Mouse (Mus musculus): ENCODE results near the gene Gcnt1. TPM values are rescaled to one million over a fixed set of nuclear protein-coding genes. Genes with fewer than 3 reads are reported as not detected.

The Gcnt1 gene
- polyA plus RNA-seq, 1 experiment from 2014 or later, result 5.2 TPM

DNA sequence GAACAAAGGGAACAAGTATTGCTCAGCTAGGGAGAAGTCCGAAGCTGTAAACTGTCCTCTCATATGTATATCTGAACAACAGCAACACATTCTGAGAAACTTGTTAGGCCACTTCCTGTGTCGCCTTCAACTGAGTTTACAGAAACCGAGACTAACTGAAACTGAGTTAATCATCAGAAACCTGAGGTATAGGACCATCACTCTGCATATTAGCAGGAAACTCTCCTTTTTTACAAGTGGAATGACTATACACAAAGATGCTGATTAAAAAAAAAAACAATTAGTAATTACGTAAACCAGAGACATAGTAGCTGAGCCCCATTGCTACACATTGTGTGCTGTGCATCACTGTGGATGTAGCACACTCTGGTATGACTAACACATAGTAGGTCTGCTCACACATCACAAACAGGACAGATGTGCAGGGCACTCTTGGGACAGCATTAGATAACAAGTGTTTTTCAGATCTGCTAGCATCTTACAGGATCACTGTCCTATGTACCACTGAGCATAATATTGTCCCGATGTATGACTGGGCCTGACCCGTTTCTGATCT is 77.4 kb downstream of the Gcnt1 start:
- no peak overlapping the region for H3K4me3 ChIP-seq (replicated peaks)
- H3K36me3 ChIP-seq, result no peaks in the 10 kb centered on the region
- WGBS, result 80% methylated on average over 6 of the region's 6 CpGs
- H3K9me3 ChIP-seq (replicated peaks), result no peaks in the 10 kb centered on the region
- no peak overlapping the region for H3K9ac ChIP-seq
- H3K4me2 ChIP-seq (replicated peaks), result no peak overlapping the region
- H3K27ac ChIP-seq (replicated peaks), result no peak overlapping the region
- no peak for ATAC-seq (ENCODE audit: insufficient number of reproducible peaks, low FRiP score, low TSS enrichment, low read depth)
- no peaks in the 10 kb centered on the region for H3K27me3 ChIP-seq
- no peaks in the 10 kb centered on the region for H3K4me1 ChIP-seq

DNA sequence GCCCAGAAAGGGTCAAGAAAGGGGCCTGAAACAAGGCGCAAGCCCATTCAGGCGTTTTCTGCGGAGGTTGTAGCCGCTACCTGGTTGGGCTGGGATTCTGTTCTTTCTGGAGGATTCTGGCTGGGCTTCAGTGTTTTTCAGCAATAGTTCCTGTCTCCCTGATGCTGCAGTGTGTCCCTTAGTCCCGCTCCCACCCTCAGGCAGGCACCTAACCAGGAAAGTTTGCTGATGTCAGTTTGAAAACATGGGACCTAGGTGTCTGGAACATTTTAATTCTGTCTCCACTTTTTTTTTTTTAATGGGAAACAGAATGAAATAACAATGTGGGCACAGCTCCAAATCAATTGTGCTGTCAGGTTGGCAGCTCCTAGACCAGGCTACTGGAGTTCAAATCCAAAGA is 78.5 kb downstream of the Gcnt1 start:
- ATAC-seq (ENCODE audit: insufficient number of reproducible peaks, low FRiP score, low TSS enrichment, low read depth), result no peak
- Histone ChIP-seq H3K36me3 (no peaks in the 10 kb centered on the region), H3K9me3 (replicated peaks) (no peaks in the 10 kb centered on the region), H3K4me3 (replicated peaks) (no peak overlapping the region), H3K4me2 (replicated peaks) (no peak overlapping the region), H3K9ac (no peak overlapping the region), H3K27ac (replicated peaks) (no peak overlapping the region), H3K4me1 (no peaks in the 10 kb centered on the region), H3K27me3 (no peaks in the 10 kb centered on the region)
- WGBS, result 79% methylated on average over 5 of the region's 5 CpGs

DNA sequence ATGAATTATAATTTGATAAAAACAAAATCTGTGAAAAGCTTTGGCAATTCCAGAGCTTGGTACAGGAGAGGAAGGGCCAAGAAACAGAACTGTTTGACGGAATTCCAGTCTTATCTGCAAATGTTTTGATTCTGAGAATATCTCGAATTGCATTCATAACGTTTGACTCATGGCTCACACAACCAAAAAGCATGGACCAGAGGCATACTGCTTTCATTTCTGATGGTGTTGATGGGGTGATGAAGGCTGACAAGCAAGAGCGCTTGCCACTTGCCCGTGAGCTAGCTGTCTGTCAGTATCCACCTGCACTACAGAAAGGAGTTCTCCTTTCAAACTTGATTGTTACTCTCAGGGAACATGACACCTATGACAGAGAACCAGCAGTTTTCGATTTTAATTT is 83.1 kb downstream of the Gcnt1 start:
- 57% methylated on average over 6 of the region's 6 CpGs for WGBS
- no peak for ATAC-seq (ENCODE audit: insufficient number of reproducible peaks, low FRiP score, low TSS enrichment, low read depth)
- H3K36me3 ChIP-seq, result no peaks in the 10 kb centered on the region

DNA sequence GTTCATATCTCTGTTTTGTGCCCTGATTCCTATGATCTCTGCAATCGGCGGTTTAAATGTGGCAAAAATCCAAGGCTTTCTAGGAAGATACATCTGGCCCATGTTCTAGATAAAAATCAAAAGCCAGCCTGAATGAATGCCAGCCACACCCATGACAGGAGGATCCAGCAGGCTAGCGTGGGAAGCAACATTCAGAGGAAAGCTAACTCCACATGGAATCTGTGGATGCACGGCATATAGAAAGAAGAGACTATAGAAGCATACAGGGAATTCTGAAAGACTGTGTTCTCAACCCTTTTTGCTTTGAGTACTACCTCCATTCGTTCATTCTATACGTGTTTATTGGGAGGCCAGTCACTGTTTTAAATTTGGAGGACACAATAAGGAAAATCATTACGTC is 86.6 kb downstream of the Gcnt1 start:
- ATAC-seq (ENCODE audit: insufficient number of reproducible peaks, low FRiP score, low TSS enrichment, low read depth), result no peak
- Histone ChIP-seq H3K4me2 (replicated peaks) (no peak overlapping the region), H3K9ac (no peak overlapping the region), H3K4me1 (no peaks in the 10 kb centered on the region), H3K9me3 (replicated peaks) (no peaks in the 10 kb centered on the region), H3K4me3 (replicated peaks) (no peak overlapping the region), H3K36me3 (no peaks in the 10 kb centered on the region), H3K27ac (replicated peaks) (no peak overlapping the region), H3K27me3 (no peaks in the 10 kb centered on the region)
- 65% methylated on average over 7 of the region's 7 CpGs for WGBS

More for the DNA sequence above, 83.1 kb downstream of the Gcnt1 start:
- Histone ChIP-seq H3K9ac (no peak overlapping the region), H3K4me1 (no peaks in the 10 kb centered on the region), H3K27me3 (no peaks in the 10 kb centered on the region), H3K27ac (replicated peaks) (no peak overlapping the region), H3K4me2 (replicated peaks) (no peak overlapping the region), H3K4me3 (replicated peaks) (no peak overlapping the region), H3K9me3 (replicated peaks) (no peaks in the 10 kb centered on the region)

DNA sequence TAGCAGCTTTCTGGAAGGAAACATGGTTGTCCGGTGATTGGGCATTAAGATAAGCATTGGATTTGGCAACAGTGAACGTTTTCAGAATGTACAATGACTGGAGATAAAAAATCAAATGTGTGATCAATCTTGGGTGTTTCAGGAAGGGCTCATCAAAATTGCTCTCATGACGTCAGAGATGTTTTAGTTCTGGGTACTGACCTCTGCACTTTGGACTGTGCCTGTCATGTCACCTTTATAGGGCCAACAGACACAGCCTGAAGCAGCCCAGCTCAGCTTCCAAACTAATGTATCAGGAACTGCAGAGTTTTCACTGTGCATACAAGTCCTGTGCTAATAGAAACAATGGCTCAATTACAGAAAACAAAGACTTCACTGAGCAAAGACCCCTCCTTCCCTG is 89.3 kb downstream of the Gcnt1 start:
- Histone ChIP-seq H3K9me3 (replicated peaks) (no peaks in the 10 kb centered on the region), H3K36me3 (no peaks in the 10 kb centered on the region), H3K4me2 (replicated peaks) (no peak overlapping the region), H3K4me3 (replicated peaks) (no peak overlapping the region), H3K4me1 (no peaks in the 10 kb centered on the region), H3K27ac (replicated peaks) (no peak overlapping the region), H3K9ac (no peak overlapping the region), H3K27me3 (no peaks in the 10 kb centered on the region)
- no peak for ATAC-seq (ENCODE audit: insufficient number of reproducible peaks, low FRiP score, low TSS enrichment, low read depth)
- 58% methylated on average over 3 of the region's 3 CpGs for WGBS

DNA sequence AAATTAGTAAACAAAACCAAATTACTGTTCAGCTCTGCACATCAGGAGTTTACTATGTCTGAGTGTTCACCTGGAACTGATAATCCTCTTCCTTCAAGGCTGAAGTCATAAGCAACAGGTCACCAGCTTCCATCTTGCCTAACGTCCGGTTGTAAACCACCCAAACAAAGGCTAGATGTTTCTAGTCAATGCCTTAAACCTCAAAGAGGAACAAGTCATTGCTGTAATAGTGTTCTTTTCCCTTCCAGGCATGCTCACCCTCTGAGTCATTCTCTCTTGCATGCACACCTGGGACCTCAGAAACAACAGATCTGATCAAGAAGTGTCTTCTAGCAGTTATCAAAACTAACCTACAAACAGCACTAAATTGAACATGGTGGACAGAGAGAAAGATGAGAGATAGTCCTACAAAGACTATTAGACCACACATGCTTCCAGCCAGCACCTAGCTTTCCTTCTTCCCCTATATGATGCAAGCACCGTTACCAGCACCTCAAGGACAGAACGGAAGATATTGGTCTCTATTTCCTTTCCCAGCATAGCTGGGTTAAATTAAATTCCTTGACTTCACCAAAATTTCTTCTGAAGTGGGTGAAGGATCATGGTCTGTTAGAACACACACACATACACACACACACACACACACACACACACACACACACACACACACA is 94.1 kb downstream of the Gcnt1 start:
- WGBS, result 79% methylated on average over 4 of the region's 4 CpGs
- Histone ChIP-seq H3K4me3 (replicated peaks) (no peak overlapping the region), H3K27me3 (no peaks in the 10 kb centered on the region), H3K4me1 (no peaks in the 10 kb centered on the region), H3K27ac (replicated peaks) (no peak overlapping the region), H3K36me3 (no peaks in the 10 kb centered on the region), H3K9me3 (replicated peaks) (no peaks in the 10 kb centered on the region), H3K9ac (no peak overlapping the region), H3K4me2 (replicated peaks) (no peak overlapping the region)
- ATAC-seq (ENCODE audit: insufficient number of reproducible peaks, low FRiP score, low TSS enrichment, low read depth), result no peak

Other genes starting within 250 kb of the Gcnt1 start
- 78.0 and 88.6 TPM in 2 replicates for gene Rfk, start 21.2 kb upstream of the Gcnt1 start, polyA plus RNA-seq (2015; fragmentation: Nextera tagmentation; extraction: Ambion mirVana)